Mouse (Mus musculus) stomach, embryonic 14.5 days (tissue): Measurements from ENCODE around the gene Ednrb. TPM values are rescaled to one million over a fixed set of nuclear protein-coding genes. Genes with fewer than 3 reads are reported as not detected.

Experiments used
- ATAC-seq: fragments of 200-750 bp; cut with Nextera tagmentation; 2 replicates; pipeline ENCODE4 v1.8.0; 2017; ENCODE audit warnings: low read depth, moderate TSS enrichment; ENCODE audit not compliant: insufficient number of reproducible peaks, insufficient read depth, low FRiP score
- H3K27ac ChIP-seq: fragments of 300-500 bp; sonication (generic); 2 replicates; pipeline ENCODE4 v1.5.1; 2014; ENCODE audit warnings: mild to moderate bottlenecking, low read length, moderate library complexity, mixed read lengths
- H3K27me3 ChIP-seq: fragments of 300-500 bp; sonication (generic); 2 replicates; pipeline ENCODE4 v1.6.1; 2014; ENCODE audit warnings: low read length, control low read depth, mixed read lengths; ENCODE audit not compliant: control insufficient read depth, insufficient read depth
- H3K36me3 ChIP-seq: fragments of 300-500 bp; sonication (generic); 2 replicates; pipeline ENCODE4 v1.6.1; 2014; ENCODE audit warnings: mild to moderate bottlenecking, control low read depth, low read length, moderate library complexity, mixed read lengths; ENCODE audit not compliant: control insufficient read depth, insufficient read depth
- H3K4me1 ChIP-seq: fragments of 300-500 bp; sonication (generic); 2 replicates; pipeline ENCODE4 v1.6.1; 2014; ENCODE audit warnings: low read length, control low read depth, mixed read lengths; ENCODE audit not compliant: control insufficient read depth, insufficient read depth
- H3K4me2 ChIP-seq: fragments of 300-500 bp; sonication (generic); replicated peaks from 2 replicates; pipeline ENCODE4 v1.6.1; 2014; ENCODE audit warnings: low read depth, low read length, control low read depth
- H3K4me3 ChIP-seq: fragments of 300-500 bp; sonication (generic); 2 replicates; pipeline ENCODE4 v1.5.1; 2014; ENCODE audit warnings: low read depth, low read length, control low read depth
- H3K9ac ChIP-seq: fragments of 300-500 bp; sonication (generic); replicated peaks from 2 replicates; pipeline ENCODE4 v1.6.1; 2014; ENCODE audit warnings: low read depth, mild to moderate bottlenecking, control low read depth, low read length, moderate library complexity, mixed read lengths
- H3K9me3 ChIP-seq: fragments of 300-500 bp; sonication (generic); 2 replicates; pipeline ENCODE4 v1.6.1; 2016; ENCODE audit warnings: low read depth, low read length, control low read depth; ENCODE audit not compliant: control insufficient read depth
- WGBS: fragments of 180-500 bp; shearing (Covaris S2); extraction: QIAGEN DNeasy Blood & Tissue Kit; methylation state at CpG from one replicate; pipeline ENCODE4 v1.1.7; 2014; 5-methylcytosine and 5-hydroxymethylcytosine counted together
- polyA plus RNA-seq: library from polyadenylated mRNA; unstranded; fragments of >200 nt; fragmentation: Nextera tagmentation; extraction: Ambion mirVana; gene quantifications from 2 replicates; pipeline ENCODE4 v1.2.1, GENCODE M21; 2014

Gene Ednrb
- polyA plus RNA-seq, 1 experiment from 2014 or later, result 126 TPM

- 68% methylated on average over 4 of the region's 4 CpGs for WGBS
Observed at GRCm38 (mm10) chr14:103777386-103777785, 66.8 kb downstream of the Ednrb start.

GRCm38 (mm10) chr14:103769319-103770245 lies 74.6 kb downstream of the Ednrb start:
- ATAC-seq, result no peak
- Histone ChIP-seq H3K27me3 (no peaks in the 10 kb centered on the region), H3K27ac (no peak overlapping the region)

More at GRCm38 (mm10) chr14:103777386-103777785, 66.8 kb downstream of the Ednrb start:
- Histone ChIP-seq H3K27ac (peak overlapping the region; percentile 81), H3K9me3 (no peaks in the 10 kb centered on the region), H3K4me3 (no peak overlapping the region), H3K27me3 (no peaks in the 10 kb centered on the region), H3K4me1 (peaks cover 17% of the 10 kb centered on the region; the same call in 1 of the 2 replicates), H3K36me3 (no peaks in the 10 kb centered on the region), H3K9ac (no peak overlapping the region), H3K4me2 (no peak overlapping the region)
- ATAC-seq, result no peak

DNA sequence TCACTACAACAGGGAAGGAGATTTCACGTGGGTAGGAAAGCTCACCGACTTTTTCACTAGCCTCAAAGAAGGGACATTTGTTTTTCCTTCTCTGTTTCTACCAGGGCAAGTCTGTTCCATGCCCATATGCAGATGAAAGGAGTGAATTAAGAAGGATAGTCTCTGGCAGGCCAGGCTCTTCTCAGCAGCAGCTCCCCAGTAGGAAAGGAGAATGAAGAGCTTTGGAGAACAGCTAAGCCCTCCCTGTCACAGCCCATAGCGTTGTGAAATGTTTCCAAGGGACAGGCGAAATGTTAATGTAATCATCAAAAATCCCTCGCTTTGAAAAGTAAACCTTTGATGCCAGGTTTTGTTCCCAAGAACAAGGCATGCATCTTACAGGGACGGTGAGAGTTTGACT lies 76.7 kb downstream of the Ednrb start:
- Histone ChIP-seq H3K4me2 (no peak overlapping the region), H3K27me3 (no peaks in the 10 kb centered on the region), H3K36me3 (no peaks in the 10 kb centered on the region), H3K4me1 (no peaks in the 10 kb centered on the region), H3K9ac (no peak overlapping the region), H3K4me3 (no peak overlapping the region), H3K9me3 (no peaks in the 10 kb centered on the region), H3K27ac (peak overlapping the region; percentile 35; the same call in 1 of the 2 replicates)
- ATAC-seq, result no peak; the same call in 1 of the 2 replicates
- WGBS, result 36% methylated on average over 6 of the region's 6 CpGs

More at GRCm38 (mm10) chr14:103769319-103770245, 74.6 kb downstream of the Ednrb start:
- Histone ChIP-seq H3K9ac (no peak overlapping the region), H3K4me2 (no peak overlapping the region), H3K4me3 (no peak overlapping the region), H3K9me3 (no peaks in the 10 kb centered on the region), H3K36me3 (no peaks in the 10 kb centered on the region), H3K4me1 (no peaks in the 10 kb centered on the region)
- WGBS, result 50% methylated on average over 9 of the region's 9 CpGs

Other genes starting within 250 kb of the Ednrb start
- gene Slain1, start 194.2 kb downstream of the Ednrb start, polyA plus RNA-seq, result 2.4 and 2.5 TPM in 2 replicates